Mouse (Mus musculus) layer of hippocampus, postnatal 36 days (tissue): ENCODE data around the gene Pck2. TPM values are rescaled to one million over a fixed set of nuclear protein-coding genes. Genes with fewer than 3 reads are reported as not detected.
A peak's percentile ranks its signal among the peaks of the same experiment; 100 is the strongest.

Source experiments
- DNase-seq, 2 experiments: peaks; one replicate each; pipeline ENCODE4 v3.0.0; 2022
- total RNA-seq, 2 experiments: library from RNA; stranded (reverse); gene quantifications; 2 replicates each; pipeline ENCODE4 v1.2.3; 2021

Pck2 gene
- total RNA-seq, 2 experiments from 2014 or later, result 42.6 to 45.8 TPM

DNA sequence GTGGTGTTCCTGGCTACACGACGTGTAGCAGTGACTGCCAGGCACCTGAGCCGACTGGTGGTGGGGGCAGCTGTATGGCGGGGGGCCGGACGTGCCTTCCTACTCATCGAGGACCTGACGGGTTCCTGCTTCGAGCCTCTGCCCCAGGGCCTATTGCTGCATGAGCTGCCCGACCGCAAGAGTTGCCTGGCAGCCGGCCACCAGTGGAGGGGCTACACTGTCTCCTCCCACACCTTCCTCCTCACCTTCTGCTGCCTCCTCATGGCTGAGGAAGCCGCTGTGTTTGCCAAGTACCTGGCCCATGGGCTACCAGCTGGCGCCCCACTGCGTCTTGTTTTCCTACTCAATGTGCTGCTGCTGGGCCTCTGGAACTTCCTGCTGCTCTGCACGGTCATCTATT, 36.3 kb downstream of the Pck2 start:
- no peak for DNase-seq

DNA sequence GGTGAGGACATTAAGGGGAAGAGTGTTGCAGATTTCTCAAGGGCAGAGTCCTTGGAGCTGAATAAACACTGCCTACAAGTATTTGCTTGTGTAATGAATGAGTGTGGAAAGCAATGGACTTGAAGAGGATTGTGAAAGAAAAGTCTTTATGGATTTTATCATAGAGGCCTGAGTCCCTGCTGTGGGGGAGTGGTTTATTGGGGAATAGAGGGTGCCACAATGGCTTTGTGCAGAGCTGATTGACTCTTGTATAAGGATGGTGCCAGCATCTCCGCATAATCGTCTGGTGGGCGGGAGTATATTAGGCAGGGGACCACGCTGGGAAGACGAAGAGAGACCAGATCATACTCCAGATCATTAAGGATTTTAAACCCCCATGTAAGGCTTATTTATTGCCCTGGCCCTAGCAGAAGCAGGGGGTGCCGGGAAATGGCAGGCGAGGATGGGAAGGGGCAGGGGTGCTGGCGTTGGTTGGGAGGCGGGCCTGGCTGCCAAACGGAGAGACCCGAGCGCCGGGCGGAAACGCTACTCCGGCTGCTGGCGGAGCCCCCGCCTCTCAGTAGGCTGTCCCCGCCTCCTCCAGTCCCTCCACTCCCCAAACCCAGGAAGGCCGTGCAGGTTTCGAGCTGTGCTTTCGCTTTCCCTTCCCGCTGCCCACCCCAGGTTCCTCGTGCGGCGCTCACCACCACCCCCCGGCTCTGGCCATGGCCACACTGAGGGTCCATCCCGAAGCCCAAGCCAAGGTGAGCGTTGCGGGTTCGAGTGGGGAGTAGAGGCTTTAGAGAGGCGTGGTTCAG, 38.0 kb downstream of the Pck2 start, which contains the start of gene Psme1:
TSS of gene Psme1 (plus strand) at position 253 of the 797 bp plus-strand sequence.
- peak; percentile 69 to 77 for DNase-seq

DNA sequence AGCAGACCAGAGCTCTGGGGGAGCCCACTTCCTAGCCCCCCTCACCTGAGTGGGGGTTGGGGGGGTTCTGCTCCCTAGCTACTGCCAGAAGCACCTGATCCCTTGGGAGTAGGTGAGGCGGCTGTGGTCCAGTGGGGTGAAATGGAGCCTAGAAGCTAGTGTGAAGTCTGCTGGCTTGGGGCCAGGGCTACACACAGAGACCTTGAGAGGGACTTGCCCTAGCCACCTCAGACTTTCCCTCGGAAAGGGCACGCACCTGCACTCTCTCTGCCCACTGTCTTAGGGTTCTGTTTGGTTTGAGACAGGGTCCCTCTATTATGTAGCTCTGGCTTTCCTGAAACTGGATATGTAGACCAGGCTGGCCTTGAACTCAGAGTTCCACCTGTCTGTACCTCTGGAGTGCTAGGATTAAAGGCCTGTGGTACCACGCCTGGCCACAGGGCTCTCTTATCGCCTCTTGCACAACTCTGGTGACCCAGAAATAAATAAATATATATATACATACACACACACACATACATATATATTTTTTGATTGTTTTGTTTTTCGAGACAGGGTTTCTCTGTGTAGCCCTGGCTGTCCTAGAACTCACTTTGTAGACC, 38.7 kb downstream of the Pck2 start:
- no peak for DNase-seq

DNA sequence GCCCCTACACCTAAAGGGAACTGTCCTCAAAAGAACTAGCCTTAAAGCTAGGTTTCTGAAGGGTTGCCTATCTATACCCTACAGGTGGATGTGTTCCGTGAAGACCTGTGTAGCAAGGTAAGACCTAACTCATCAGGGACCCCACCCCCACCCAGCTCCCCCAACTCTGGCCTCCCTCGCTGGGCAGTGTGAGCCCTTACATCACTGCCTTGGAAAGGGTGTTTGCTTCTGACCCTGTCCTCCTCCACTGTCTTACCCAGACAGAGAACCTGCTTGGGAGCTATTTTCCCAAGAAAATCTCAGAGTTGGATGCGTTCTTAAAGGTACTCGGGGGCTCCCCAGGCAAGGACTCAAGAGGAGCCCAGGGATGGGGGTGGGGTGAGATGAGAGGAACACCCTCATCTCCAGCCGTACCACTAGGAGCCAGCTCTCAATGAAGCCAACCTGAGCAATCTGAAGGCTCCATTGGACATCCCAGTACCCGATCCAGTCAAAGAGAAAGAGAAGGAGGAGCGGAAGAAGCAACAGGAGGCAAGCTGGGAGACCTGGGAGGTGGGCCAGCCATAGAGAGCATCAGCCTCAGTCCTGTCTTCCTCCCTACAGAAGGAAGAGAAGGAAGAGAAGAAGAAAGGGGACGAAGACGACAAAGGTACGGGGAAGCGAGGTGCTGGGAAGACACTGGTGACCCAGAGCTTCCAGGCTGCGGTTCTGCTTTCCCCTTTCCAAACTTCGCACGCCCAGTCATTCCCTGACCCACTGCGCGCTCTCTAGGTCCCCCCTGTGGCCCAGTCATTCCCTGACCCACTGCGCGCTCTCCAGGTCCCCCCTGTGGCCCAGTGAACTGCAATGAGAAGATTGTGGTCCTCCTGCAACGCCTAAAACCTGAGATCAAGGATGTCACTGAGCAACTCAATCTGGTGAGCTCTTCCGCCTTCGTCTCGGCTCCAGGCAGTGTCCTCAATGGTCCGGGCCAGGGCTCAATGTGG, 39.7 kb downstream of the Pck2 start:
- DNase-seq, result no peak

DNA sequence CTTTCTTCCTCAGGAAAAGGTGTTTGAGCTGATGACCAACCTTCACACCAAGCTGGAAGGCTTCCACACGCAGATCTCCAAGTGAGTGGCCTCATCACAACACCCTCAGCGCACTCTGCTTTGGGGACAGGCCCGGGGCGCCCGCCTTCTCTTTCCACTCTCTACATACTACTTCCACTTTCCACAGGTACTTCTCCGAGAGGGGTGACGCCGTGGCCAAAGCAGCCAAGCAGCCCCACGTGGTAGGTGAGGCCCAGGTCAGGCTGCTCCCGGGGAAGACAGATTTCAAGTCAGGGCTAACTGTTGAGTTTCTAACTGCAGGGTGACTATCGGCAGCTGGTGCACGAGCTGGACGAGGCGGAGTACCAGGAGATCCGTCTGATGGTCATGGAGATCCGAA, 40.7 kb downstream of the Pck2 start:
- no peak for DNase-seq

DNA sequence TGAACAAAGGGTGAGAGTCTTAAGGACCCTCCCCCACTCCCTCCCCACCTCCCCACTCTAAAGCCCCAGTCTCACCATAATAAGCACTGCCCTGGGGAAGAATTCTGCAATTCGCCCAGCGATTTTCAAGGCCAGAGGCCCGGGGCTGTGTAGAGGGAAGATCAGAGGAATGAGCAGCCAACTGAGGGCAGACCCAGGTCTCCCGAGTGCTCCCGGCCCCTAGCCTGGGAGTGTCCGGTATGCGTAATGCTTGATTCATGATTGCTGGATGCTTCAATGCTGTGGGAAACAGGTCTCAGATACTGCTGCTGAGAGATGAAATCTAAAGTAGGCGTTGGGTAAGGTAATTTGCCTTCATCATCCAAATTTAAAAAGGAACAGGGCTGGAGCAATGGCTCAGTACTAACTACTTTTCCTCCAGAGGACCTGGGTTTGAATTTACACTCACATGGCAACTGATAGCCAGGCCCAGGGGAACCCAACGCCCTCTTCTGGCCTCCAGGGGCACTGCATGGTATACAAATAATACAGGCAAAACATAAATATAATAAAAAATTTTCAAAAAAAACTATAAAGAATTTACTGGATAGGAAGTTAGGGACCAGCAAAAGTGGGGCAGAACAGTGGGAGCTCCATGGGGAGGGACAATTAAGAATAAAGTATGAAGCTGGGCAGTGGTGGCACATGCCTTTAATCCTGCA, 42.1 kb downstream of the Pck2 start:
- DNase-seq, result no peak

DNA sequence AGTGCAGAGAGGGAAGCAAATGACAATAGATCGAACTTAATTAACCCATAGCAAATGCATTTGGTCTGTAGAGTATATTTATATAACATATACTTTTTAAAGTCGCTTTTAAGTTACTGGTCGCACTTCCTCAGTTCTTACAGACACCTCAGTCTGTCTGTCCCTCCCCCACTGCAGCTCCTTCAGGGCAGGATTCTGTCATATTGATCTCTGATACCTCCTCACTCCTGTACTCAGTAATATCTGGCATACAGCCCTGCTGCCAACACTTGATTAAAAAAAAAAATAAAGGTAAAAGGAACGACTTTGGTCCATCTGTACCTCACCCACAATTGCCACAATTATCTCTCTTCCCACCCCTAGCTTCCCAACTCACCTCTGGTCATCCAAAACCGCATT, 44.2 kb downstream of the Pck2 start:
- no peak for DNase-seq

DNA sequence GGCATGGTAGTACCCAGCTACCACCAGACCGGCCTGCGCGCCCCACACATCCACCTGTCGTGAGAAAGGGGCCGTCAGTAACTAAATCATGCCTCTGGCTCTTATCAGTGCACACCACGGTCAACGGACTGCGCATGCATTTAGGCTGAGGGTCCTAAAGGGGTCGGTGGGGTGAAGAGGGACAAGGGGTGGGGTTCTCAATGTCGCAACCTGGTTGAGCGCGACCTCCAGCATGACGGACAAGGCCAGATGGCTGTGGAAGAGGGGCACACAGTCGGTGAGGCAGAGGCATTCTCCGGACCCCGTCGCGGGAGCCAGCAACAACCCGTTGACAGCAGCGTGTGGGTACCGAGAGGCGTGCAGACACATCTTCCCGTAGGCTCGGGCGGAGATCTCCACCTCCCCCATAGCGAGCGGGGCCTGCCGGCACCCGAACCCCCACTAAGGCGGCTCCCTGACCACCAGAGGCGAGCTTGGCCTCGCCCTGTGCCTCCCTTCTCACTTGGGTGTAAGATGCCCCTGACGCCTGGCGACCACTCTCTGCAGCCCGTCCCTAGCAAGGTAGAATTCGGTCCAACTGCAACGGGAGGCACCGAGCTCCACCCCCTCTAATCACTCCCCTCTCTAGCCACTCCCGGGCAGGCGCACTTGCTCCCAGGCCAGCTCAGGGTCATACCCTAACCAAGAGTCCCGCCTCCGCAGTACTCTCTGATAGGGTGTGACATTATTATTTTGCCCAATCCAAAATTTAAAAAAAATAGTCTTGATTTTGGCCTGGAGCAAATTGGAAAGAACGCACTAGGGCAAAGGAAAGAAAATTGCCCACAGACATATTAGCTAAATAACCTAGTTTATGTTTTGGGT, 44.9 kb downstream of the Pck2 start, which contains the start of gene Emc9:
TSS of gene Emc9 (minus strand) at position 601 of the 864 bp plus-strand sequence.
- DNase-seq, result peak; percentile 56 to 69

DNA sequence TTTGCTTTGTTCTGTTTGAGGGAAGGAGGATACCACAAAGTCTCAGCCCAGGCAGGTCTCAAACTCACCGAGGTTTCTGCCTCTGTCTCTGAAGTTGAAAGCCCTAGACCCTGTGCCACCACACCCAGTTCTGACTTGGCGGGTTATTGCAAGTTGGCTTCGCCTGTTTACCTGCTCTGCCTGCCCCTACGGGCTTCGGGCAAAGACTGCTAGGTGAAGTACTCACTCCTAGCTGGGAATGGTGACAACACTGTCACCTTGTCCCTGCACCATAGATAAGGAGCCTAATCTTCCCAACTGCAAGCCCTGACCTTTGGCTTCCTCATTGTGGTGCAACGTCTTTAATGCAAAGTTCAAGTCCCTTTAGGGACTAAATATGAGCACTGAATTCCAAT, 45.5 kb downstream of the Pck2 start:
- no peak for DNase-seq

DNA sequence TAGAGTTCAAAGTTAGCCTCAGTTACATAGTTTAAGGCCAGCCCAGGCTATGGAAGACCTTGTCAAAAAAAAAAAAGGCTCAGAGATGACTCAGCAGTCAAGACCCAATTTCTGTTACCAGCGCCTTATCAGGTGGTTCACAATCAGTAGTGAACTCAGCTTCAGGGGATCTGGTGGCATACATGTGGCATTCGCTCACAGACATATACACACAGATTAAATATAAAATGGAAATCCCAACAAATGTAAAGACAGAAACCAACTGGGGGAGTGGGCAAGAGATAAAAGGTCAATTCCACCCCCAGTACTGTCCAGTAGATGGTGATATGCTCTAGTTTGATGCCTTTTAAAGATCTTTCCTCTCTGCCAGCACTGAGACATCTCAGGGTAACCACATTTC, 46.1 kb downstream of the Pck2 start:
- DNase-seq, result no peak

DNA sequence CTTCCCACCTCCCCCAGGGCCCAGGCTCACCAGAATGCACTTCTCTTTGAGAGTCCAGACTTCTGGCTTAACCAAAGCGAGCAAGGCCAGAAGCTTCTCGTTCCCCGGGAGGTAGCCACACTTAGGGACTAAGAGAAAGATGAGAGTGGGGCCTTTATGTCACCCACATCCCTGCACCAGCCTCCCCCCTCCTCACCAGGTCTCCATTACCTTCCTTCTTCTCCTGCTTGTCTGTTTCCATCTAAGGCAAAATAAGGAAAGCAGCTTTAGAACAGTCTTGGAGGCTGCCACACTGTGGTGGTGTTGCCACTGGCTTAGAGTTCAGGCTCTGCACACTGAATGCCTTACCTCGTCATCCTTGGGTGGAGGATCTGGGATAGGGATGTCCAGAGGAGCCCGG, 49.2 kb downstream of the Pck2 start:
- DNase-seq, result no peak

DNA sequence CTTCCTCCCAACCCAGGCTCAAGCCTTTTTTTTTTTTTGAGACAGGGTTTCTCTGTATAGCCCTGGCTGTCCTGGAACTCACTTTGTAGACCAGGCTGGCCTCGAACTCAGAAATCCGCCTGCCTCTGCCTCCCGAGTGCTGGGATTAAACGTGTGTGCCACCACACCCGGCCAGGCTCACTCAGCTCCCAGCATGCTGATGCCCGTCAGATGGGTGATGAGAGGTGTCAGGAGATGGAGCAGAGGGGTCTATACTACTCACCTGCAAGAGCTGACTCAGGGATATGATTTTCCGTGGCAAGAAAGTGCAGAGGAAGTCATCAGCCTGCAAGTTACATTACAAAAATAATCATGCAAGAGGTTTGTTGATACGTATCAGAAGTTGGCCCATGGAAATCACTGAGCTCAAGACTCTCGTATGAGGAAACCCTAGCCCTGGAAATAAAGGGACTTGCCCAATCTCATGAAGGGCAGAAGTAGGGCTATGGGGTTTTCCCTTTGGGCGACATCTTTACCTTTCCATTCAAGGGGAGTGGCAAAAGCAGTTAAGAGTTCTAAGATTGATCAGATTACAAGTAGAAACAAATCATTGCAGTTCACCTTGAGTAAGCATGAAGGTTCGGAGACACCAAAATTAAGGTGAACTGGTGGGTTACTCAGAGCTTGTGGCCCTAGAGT, 49.8 kb downstream of the Pck2 start:
- no peak for DNase-seq

DNA sequence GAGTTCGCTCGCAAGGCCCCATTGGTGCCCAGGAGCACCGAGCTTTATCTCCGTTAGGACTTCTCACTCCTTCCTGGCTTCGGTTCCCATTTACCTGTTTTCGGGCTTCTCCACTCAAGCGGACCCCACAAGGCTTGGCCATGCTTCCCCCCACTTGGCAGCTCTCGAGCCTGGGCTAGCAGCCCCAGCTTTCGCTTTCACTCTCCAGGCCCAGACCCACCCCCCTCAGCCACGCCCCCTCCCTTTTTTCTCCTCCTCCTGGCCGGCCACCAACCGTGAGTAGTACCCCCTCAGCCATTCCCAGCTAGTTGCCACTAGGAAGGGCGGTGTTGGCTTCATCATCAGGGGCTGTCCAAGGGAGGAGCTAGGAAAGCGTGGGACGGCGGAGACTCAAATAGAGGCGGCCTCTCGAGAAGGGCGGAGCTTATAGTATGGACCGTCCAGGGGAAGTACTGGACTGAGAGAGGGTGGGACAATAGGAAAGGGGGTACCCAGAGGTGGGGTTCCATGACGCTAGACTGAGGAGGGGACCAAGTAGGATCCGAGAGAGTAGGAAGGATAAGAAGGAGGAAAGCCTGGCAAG, 50.8 kb downstream of the Pck2 start, which contains the start of gene Psme2:
TSS of gene Psme2 (minus strand) at position 366 of the 583 bp plus-strand sequence.
- DNase-seq, result peak; percentile 91

DNA sequence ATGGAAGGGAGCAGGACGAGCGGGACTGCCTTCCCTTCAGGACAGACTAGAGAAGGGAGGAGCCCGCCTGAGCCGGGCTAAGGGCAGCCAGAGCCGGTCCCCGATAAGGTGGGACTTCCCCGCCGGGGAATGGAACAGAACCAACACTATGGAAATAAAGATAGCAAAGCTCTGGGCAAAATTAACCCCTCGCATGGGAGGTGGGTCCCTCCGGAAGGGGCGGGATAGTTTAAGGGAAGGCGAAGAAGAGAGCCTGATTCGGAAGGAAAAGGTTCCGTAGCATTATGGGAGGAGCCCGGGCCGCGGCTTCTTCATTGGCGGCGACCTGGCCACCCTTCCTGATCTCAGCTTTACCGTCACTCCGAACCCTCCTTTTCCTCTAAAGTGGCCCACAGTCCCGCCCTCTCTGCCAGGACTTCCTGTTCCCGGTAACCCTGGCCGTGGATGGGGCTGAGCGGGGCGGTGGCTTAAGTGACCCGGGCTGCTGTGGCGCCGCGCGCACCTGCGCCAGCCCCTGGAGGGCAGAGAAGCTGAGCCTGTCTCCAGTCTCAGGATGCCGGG, 51.3 kb downstream of the Pck2 start, which contains the start of gene Rnf31:
TSS of gene Rnf31 (plus strand) at position 378 of the 561 bp plus-strand sequence.
- peak; percentile 89 to 92 for DNase-seq

DNA sequence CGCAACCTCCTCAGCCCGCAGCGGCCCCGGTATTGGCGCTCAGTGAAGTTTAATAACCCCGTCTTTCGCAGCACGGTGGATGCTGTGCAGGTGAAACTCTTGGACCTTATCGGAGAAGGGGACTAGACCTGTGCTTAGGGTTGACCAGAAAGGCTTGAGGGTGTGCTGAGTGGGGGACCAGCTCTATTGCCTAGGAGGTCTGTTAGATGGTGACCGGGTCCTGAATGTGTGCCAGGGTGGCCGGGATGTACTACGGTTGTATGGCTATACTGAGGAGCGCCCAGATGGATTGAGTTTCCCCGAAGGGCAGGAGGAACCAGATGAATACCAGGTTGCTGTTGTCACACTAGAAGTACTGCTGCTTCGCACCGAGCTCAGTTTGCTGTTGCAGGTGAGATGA, 52.2 kb downstream of the Pck2 start:
- no peak for DNase-seq

DNA sequence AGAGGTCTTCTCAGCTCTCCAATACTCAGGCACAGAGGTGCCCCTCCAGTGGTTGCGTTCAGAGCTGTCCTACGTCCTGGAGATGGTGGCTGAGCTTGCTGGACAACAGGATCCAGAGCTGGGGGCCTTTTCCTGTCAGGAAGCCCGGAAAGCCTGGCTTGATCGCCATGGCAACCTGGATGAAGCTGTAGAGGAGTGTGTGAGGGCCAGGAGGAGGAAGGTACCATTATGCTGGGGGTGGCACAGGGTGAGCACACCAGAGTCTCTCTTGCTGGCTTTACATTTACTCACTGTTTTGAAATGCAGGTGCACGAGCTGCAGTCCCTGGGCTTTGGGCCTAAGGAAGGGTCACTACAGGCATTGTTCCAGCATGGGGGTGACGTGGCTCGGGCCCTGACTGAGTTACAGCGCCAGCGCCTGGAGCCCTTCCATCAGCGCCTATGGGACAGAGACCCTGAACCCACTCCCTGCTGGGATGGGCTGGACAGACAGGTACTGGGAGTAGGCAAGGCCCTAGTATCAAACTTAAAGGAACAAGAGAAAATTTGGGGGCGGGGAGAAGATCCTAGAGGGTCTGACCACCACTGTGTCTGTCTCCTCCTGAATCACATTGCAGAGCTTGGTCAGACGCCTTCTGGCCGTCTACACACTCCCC, 56.1 kb downstream of the Pck2 start:
- DNase-seq, result peak; percentile 28 to 29

DNA sequence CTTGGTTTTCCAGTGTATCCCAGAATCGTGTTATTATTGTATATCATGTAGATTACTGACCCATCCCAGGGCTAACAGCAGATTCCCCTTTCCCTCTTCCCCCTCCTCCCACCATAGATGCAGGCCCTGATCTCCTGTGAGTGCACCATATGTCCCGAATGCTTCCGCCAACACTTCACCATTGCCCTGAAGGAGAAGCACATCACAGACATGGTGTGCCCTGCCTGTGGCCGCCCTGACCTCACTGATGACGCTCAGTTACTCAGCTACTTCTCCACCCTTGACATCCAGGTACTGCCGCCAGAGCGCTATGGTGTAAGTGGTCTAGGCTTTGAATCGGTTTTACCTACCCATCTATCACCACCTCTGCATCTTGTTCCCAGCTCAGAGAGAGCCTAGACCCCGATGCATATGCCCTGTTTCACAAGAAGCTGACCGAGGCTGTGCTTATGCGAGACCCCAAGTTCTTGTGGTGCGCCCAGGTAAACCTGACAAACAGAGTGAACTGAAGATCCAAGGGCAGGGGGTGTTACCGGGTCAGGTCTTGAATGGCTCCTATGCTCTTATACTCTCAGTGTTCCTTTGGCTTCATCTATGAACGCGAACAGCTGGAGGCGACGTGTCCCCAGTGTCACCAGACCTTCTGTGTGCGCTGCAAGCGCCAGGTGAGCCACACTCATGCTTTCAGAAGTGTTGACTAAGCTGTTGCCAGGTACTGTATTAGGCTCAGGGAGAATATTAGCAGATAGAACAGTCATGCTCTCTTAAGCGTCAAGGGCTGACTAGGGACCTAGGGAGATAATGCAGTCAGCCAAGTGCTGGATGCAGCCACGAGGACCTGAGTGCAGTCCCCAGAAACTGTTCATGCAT, 58.7 kb downstream of the Pck2 start:
- DNase-seq, result no peak
